Mouse (Mus musculus) kidney, embryonic 16.5 days (tissue): ENCODE data around the gene Podxl2. TPM values are rescaled to one million over a fixed set of nuclear protein-coding genes. Genes with fewer than 3 reads are reported as not detected.
A peak's percentile ranks its signal among the peaks of the same experiment; 100 is the strongest.

Source experiments
- ATAC-seq: fragments of 200-750 bp; cut with Nextera tagmentation; 2 replicates; pipeline ENCODE4 v1.8.0; 2017; ENCODE audit warnings: moderate TSS enrichment; ENCODE audit not compliant: low FRiP score, low TSS enrichment
- H3K27ac ChIP-seq: fragments of 300-500 bp; sonication (generic); 2 replicates; pipeline ENCODE4 v1.5.1; 2014; ENCODE audit warnings: low read length
- H3K27me3 ChIP-seq: fragments of 300-500 bp; sonication (generic); 2 replicates; pipeline ENCODE4 v1.6.1; 2014; ENCODE audit warnings: low read length, control low read depth, mixed read lengths; ENCODE audit not compliant: insufficient read depth
- H3K36me3 ChIP-seq: fragments of 300-500 bp; sonication (generic); 2 replicates; pipeline ENCODE4 v1.6.1; 2014; ENCODE audit warnings: low read length, control low read depth, mixed read lengths; ENCODE audit not compliant: insufficient read depth
- H3K4me1 ChIP-seq: fragments of 300-500 bp; sonication (generic); 2 replicates; pipeline ENCODE4 v1.6.1; 2014; ENCODE audit warnings: low read length, control low read depth, mixed read lengths; ENCODE audit not compliant: insufficient read depth
- H3K4me2 ChIP-seq: fragments of 300-500 bp; sonication (generic); replicated peaks from 2 replicates; pipeline ENCODE4 v1.6.1; 2014; ENCODE audit warnings: low read depth, low read length
- H3K4me3 ChIP-seq: fragments of 300-500 bp; sonication (generic); 2 replicates; pipeline ENCODE4 v1.5.1; 2014; ENCODE audit warnings: mild to moderate bottlenecking, low read length
- H3K9ac ChIP-seq: fragments of 300-500 bp; sonication (generic); replicated peaks from 2 replicates; pipeline ENCODE4 v1.6.1; 2014; ENCODE audit warnings: low read length
- H3K9me3 ChIP-seq: fragments of 300-500 bp; sonication (generic); 2 replicates; pipeline ENCODE4 v1.6.1; 2016; ENCODE audit warnings: low read length, control low read depth
- WGBS: fragments of 180-500 bp; shearing (Covaris S2); extraction: QIAGEN DNeasy Blood & Tissue Kit; methylation state at CpG from one replicate; pipeline ENCODE4 v1.1.7; 2014; 5-methylcytosine and 5-hydroxymethylcytosine counted together
- polyA plus RNA-seq: library from polyadenylated mRNA; unstranded; fragments of >200 nt; fragmentation: Nextera tagmentation; extraction: Ambion mirVana; gene quantifications from 2 replicates; pipeline ENCODE4 v1.2.1, GENCODE M21; 2015

Podxl2 gene
- polyA plus RNA-seq, 1 experiment from 2014 or later: 48.9 TPM

GRCm38 (mm10) chr6:88833340-88834140 lies 41.3 kb downstream of the Podxl2 start:
- 0 out of 2 replicates have a peak, but pooled peaks cover under 1% of the 10 kb centered on the region for H3K4me1 ChIP-seq
- ATAC-seq: peak; percentile 49
- 66% methylated on average over 5 of the region's 5 CpGs for whole genome bisulfite sequencing
- H3K9me3 ChIP-seq: no peaks in the 10 kb centered on the region
- H3K27me3 ChIP-seq: no peaks in the 10 kb centered on the region
- H3K9ac ChIP-seq: no peak overlapping the region
- H3K4me2 ChIP-seq: no peak overlapping the region
- H3K4me3 ChIP-seq: no peak overlapping the region
- peaks cover 24% of the 10 kb centered on the region for H3K36me3 ChIP-seq
- peak overlapping the region; percentile 35; the same call in 1 of the 2 replicates for H3K27ac ChIP-seq

DNA sequence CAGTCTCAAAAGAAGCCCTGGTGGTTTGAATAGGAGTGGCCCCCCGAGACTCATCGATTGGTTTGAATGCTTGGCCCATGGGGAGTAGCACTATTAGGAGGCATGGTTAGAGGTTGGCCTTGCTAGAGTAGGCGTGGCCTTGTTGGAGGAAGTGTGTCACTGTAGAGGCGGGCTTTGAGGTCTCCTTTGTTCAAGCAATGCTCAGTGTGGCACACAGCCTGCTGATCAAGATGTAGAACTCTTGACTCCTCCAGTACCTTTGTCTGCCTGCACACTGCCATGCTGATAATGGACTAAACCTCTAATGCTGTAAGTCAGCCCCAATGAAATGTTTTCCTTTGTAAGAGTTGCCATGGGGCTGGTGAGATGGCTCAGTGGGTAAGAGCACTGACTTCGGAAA lies 42.2 kb downstream of the Podxl2 start:
- no peak overlapping the region for H3K27ac ChIP-seq
- H3K9me3 ChIP-seq: no peaks in the 10 kb centered on the region
- H3K4me1 ChIP-seq: peaks cover 5% of the 10 kb centered on the region; the same call in 1 of the 2 replicates
- H3K36me3 ChIP-seq: peaks cover 16% of the 10 kb centered on the region
- H3K4me3 ChIP-seq: no peak overlapping the region
- no peak overlapping the region for H3K4me2 ChIP-seq
- no peak overlapping the region for H3K9ac ChIP-seq
- 80% methylated on average over 5 of the region's 5 CpGs for WGBS
- H3K27me3 ChIP-seq: no peaks in the 10 kb centered on the region
- no peak for ATAC-seq

- peak; percentile 32; the same call in 1 of the 2 replicates for ATAC-seq
- no peak overlapping the region for H3K9ac ChIP-seq
Observed at GRCm38 (mm10) chr6:88831456-88831855, 43.4 kb downstream of the Podxl2 start.

GRCm38 (mm10) chr6:88830112-88830702 lies 44.6 kb downstream of the Podxl2 start:
- H3K4me2 ChIP-seq: no peak overlapping the region
- no peak overlapping the region for H3K9ac ChIP-seq
- H3K27me3 ChIP-seq: no peaks in the 10 kb centered on the region
- no peaks in the 10 kb centered on the region for H3K36me3 ChIP-seq
- H3K4me3 ChIP-seq: no peak overlapping the region
- WGBS: 87% methylated on average over 6 of the region's 6 CpGs
- no peak overlapping the region for H3K27ac ChIP-seq
- H3K4me1 ChIP-seq: peaks cover 12% of the 10 kb centered on the region
- ATAC-seq: no peak
- H3K9me3 ChIP-seq: no peaks in the 10 kb centered on the region

More at GRCm38 (mm10) chr6:88831456-88831855, 43.4 kb downstream of the Podxl2 start:
- H3K9me3 ChIP-seq: no peaks in the 10 kb centered on the region
- H3K4me1 ChIP-seq: peaks cover 12% of the 10 kb centered on the region
- peaks cover 10% of the 10 kb centered on the region; the same call in 1 of the 2 replicates for H3K36me3 ChIP-seq
- no peak overlapping the region for H3K4me2 ChIP-seq
- no peak overlapping the region for H3K27ac ChIP-seq
- no peak overlapping the region for H3K4me3 ChIP-seq
- H3K27me3 ChIP-seq: no peaks in the 10 kb centered on the region
- 21% methylated on average over 8 of the region's 8 CpGs for WGBS

DNA sequence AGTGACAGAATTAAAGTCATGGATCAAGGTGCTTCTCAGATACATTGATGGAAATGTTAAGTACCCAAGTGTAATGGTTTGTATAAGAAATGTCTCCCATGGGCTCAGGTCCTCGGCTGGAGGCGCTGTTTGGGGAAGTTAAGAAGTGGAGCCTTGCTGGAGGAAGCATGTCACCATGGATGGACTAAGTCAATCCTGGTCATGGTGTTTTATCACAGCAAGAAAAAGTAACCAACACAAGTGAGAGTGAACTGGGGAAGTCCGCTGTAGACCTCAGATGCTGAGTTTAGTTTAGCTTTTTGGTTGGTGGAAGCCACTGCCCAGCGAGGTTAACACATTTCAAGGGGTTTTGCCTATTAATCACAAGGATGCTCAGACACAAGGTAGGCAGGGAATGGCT lies 45.3 kb downstream of the Podxl2 start:
- H3K27me3 ChIP-seq: no peaks in the 10 kb centered on the region
- 79% methylated on average over 4 of the region's 4 CpGs for WGBS
- H3K4me3 ChIP-seq: no peak overlapping the region
- H3K36me3 ChIP-seq: no peaks in the 10 kb centered on the region
- H3K9me3 ChIP-seq: no peaks in the 10 kb centered on the region
- no peak for ATAC-seq
- no peak overlapping the region for H3K4me2 ChIP-seq
- H3K9ac ChIP-seq: no peak overlapping the region
- peaks cover 12% of the 10 kb centered on the region for H3K4me1 ChIP-seq
- no peak overlapping the region for H3K27ac ChIP-seq

DNA sequence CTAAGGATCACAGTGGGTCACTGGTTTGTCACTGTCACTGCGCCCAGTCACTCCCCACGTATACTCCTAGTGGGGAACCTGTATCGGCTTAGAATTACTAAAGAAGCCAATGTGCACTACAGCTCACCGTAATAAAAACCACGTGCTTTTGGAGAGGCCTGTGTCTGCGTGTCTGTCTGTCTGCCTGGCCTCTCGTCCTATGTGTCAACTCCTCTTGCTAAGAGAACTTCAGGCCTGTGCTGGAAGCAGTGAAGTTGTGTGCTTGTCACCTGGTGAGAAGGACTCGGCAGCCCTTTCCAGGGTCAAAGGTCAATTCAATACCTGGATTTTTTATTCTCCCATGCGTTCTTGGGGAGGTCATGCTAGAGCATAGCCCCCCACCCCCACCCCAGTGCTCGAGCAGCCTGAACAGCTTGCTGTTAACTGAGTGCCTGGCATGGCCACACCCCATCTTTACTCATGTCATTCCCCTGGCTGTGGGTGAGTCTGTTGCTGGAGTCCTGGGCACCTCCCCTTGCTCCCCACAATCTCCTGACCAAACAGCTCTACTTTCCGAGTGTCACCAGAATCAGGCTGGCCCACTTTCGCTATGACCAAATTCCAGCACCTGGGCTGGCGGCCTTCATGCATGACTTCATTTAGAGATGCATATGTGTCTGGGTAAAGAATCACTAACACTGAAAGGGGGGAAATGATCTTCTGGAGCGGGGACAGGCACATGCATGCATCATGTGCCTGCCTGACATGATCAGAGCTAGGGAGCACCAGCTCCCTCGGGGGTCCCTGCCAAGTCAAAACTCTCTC lies 46.4 kb downstream of the Podxl2 start:
- Histone ChIP-seq H3K9me3 (no peaks in the 10 kb centered on the region), H3K36me3 (no peaks in the 10 kb centered on the region), H3K4me1 (peaks cover 12% of the 10 kb centered on the region), H3K27me3 (no peaks in the 10 kb centered on the region), H3K27ac (no peak overlapping the region), H3K9ac (no peak overlapping the region), H3K4me2 (no peak overlapping the region), H3K4me3 (no peak overlapping the region)
- 59% methylated on average over 15 of the region's 15 CpGs for WGBS
- ATAC-seq: no peak

DNA sequence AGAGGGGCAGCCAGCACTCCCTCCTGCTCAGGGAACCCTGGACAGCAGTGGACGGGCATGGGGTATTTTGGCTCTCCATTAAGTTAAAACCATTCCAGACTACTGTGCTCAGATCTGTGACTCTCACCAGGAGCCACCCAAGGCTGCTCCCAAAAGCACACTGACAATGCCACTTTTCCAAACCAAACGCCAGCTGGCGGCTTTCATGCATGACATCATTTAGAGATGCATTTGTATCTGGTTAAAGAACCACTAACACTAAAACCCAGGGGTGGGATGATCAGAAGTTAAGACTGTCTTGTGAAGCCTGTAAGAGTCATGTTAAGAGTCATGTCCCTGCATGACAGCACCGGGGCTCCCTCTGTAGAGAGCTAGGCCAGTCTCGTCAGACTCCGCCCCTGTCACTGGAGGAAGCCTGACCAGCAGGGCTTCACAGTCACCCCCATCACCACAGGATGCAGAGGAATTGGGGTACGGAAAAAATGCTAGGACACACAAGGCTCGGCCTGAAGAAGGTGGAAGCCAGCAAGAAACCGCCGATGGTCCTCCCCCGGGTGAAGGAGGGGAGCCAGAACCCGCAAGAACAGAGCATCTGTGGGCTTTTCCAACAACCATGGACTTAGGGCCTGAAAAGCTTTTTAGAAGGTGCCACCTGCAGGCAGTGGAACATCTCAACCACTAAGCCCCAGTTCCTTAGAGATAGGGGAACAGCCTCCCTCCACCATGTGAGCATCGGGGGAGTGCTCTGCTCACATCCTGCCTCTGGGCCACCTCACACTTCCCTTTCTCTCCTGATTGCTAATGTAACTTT lies 47.2 kb downstream of the Podxl2 start:
- Histone ChIP-seq H3K9ac (no peak overlapping the region), H3K27me3 (no peaks in the 10 kb centered on the region), H3K9me3 (no peaks in the 10 kb centered on the region), H3K4me1 (peaks cover 12% of the 10 kb centered on the region), H3K36me3 (no peaks in the 10 kb centered on the region), H3K4me3 (no peak overlapping the region), H3K27ac (no peak overlapping the region), H3K4me2 (no peak overlapping the region)
- WGBS: 51% methylated on average over 13 of the region's 13 CpGs
- ATAC-seq: no peak

DNA sequence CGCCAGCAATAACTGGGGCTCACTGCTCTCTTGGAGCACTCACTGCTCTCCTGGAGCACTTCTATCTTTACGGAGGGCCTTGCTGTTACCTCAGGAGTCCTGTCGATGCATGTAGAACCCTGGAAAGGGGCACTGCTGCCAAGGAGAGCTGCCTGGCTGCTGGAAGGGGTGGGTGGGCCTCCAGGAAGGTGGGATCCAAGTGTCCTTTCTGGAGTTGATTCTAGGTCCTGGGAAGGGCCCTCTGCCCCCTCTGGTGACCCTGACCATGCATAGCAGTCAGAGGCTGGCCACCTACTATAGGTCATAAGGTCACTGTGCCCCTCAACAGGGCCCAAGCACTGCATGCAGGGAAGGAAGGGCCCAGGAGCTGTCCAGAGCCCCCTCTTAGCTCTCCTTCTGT lies 47.9 kb downstream of the Podxl2 start:
- no peak overlapping the region for H3K9ac ChIP-seq
- ATAC-seq: no peak
- no peaks in the 10 kb centered on the region for H3K9me3 ChIP-seq
- no peak overlapping the region for H3K4me3 ChIP-seq
- 70% methylated on average over 3 of the region's 3 CpGs for WGBS
- H3K27ac ChIP-seq: no peak overlapping the region
- no peaks in the 10 kb centered on the region for H3K27me3 ChIP-seq
- peaks cover 12% of the 10 kb centered on the region for H3K4me1 ChIP-seq
- H3K36me3 ChIP-seq: no peaks in the 10 kb centered on the region
- no peak overlapping the region for H3K4me2 ChIP-seq

GRCm38 (mm10) chr6:88826545-88826944 lies 48.3 kb downstream of the Podxl2 start:
- no peak overlapping the region for H3K4me2 ChIP-seq
- H3K27ac ChIP-seq: no peak overlapping the region
- no peaks in the 10 kb centered on the region for H3K36me3 ChIP-seq
- H3K9ac ChIP-seq: no peak overlapping the region
- 32% methylated on average over 6 of the region's 6 CpGs for WGBS
- no peaks in the 10 kb centered on the region for H3K9me3 ChIP-seq
- no peak overlapping the region for H3K4me3 ChIP-seq
- H3K4me1 ChIP-seq: peaks cover 12% of the 10 kb centered on the region
- no peaks in the 10 kb centered on the region for H3K27me3 ChIP-seq
- ATAC-seq: peak; percentile 72
